17 mouse cellular contexts compared by ENCODE assay signal in the genomic region with DNA sequence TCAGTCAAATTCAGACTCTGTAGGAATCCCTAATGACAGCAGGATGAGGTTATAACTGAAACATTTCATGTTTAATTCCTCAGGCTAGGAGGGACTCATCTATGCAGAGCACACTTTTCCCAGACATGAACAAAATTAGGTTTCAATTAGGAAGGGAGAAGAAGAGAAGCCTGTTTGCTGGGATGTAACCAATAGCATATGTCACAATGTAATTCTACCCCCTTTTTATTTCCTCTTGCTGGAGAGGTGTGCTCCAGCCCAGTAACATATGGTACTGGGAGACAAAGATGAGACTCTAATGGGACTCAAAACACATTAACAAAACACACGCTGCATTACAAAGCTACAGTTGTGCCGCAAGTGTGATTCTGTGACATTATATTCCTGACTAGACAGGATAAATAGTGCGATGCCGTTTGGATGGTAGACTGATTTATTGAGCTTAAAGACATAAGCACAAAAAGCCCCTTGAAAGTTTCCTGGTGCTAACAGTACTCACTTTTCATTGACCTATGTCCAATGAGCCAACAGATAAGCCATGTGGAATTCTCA.
"Had no signal": no experiment of that assay in that cellular context is flagged by ENCODE, and none has a peak within 500 bp of the region (broad histone marks: within the 10 kb centered on the region; RNA-seq: fewer than 3 reads in every experiment).

No protein-coding gene starts in this region.

- H3K27me3 ChIP-seq: limb, embryonic 12.5 days; liver, embryonic 13.5 days; lung, embryonic 15.5 days; megakaryocyte, embryonic 14.5 days; midbrain, embryonic 15.5 days; stomach, embryonic 15.5 days had no signal

- H3K9me3 ChIP-seq: limb, embryonic 12.5 days; liver, embryonic 13.5 days; lung, embryonic 15.5 days; midbrain, embryonic 15.5 days; stomach, embryonic 15.5 days had no signal

- H3K4me2 ChIP-seq: limb, embryonic 12.5 days; liver, embryonic 13.5 days; lung, embryonic 15.5 days; midbrain, embryonic 11.5 days; midbrain, embryonic 15.5 days; stomach, embryonic 15.5 days had no signal

- ATAC-seq: liver, postnatal 0 days; midbrain, embryonic 15.5 days had no signal

- H3K4me1 ChIP-seq: liver, embryonic 13.5 days; megakaryocyte, embryonic 14.5 days; midbrain, embryonic 15.5 days; stomach, embryonic 15.5 days had no signal

- H3K4me3 ChIP-seq: left cerebral cortex, adult 2 months; limb, embryonic 12.5 days; liver, embryonic 13.5 days; lung, embryonic 15.5 days; megakaryocyte, embryonic 14.5 days; midbrain, embryonic 15.5 days; stomach, embryonic 15.5 days had no signal

- H3K36me3 ChIP-seq: limb, embryonic 12.5 days; liver, embryonic 13.5 days; lung, embryonic 15.5 days; midbrain, embryonic 15.5 days; stomach, embryonic 15.5 days had no signal

- H3K27ac ChIP-seq: left cerebral cortex, adult 2 months; limb, embryonic 12.5 days; liver, embryonic 13.5 days; lung, embryonic 15.5 days; macrophage; midbrain, embryonic 15.5 days; stomach, embryonic 15.5 days had no signal

- H3K9ac ChIP-seq: limb, embryonic 12.5 days; liver, embryonic 13.5 days; liver, postnatal 0 days; lung, embryonic 15.5 days; midbrain, embryonic 15.5 days; stomach, embryonic 15.5 days had no signal

- DNase-seq: kidney, postnatal 25 days; liver; liver, embryonic 13.5 days; liver, postnatal 0 days; lung, postnatal 14 days; retina, postnatal 1 day; right cerebral cortex, postnatal 4 days; thymus, adult 2 months; thymus, postnatal 25 days had no signal
